Mouse (Mus musculus) E14TG2a.4 (cell line): ENCODE results near the gene Tnk2.

Experiments used
- H3K27me3 ChIP-seq: 2 replicates; pipeline ENCODE4 v1.6.1; 2014; ENCODE audit warnings: low read length, control low read depth; ENCODE audit not compliant: insufficient read depth
- H3K36me3 ChIP-seq: 2 replicates; pipeline ENCODE4 v1.6.1; 2014; ENCODE audit warnings: low read length, control low read depth; ENCODE audit not compliant: insufficient read depth
- H3K4me1 ChIP-seq: replicated peaks from 2 replicates; pipeline ENCODE4 v1.6.1; 2014; ENCODE audit warnings: low read depth, low read length, control low read depth
- H3K4me3 ChIP-seq: replicated peaks from 2 replicates; pipeline ENCODE4 v1.5.1; 2014; ENCODE audit warnings: mild to moderate bottlenecking, low read length
- H3K9me3 ChIP-seq: 2 replicates; pipeline ENCODE4 v1.6.1; 2014; ENCODE audit warnings: low read length, control low read depth
- CTCF ChIP-seq: conservative IDR thresholded peaks from 2 replicates; pipeline ENCODE4 v1.5.1; 2014; ENCODE audit warnings: low read length
- NANOG ChIP-seq: IDR thresholded peaks from 2 replicates; pipeline ENCODE4 v1.6.1; 2014; ENCODE audit warnings: borderline replicate concordance, low read length, mixed read lengths
- POU5F1 ChIP-seq: IDR thresholded peaks from 2 replicates; pipeline ENCODE4 v1.6.1; 2014; ENCODE audit warnings: low read length, borderline replicate concordance

The Tnk2 gene

DNA sequence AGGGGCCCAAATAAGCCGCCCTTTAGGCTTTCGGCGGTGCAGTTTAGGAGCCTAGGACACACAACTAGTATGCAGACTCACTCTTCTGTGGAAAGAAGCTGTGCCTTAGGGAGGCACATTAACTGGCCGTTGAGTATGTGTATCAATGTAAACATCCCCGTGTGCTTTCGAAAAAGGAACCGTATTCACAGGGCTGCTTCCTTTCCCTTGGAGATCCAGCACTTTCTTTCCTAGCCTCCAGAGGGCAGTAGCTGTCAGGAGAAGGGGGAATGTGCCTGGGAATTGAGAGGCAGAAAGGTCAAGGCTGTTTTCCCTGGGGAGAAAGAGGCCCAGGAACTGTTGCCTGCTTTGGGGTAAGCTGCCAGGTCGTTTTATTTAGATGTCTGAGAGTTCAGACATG lies 15.7 kb downstream of the Tnk2 start:
- Histone ChIP-seq H3K9me3 (no peaks in the 10 kb centered on the region), H3K36me3 (peaks cover 39% of the 10 kb centered on the region), H3K4me1 (peaks cover 98% of the 10 kb centered on the region), H3K4me3 (peak overlapping the region; percentile 70), H3K27me3 (no peaks in the 10 kb centered on the region)
- TF ChIP-seq POU5F1 (no peak), NANOG (no peak), CTCF (peak; percentile 90)

DNA sequence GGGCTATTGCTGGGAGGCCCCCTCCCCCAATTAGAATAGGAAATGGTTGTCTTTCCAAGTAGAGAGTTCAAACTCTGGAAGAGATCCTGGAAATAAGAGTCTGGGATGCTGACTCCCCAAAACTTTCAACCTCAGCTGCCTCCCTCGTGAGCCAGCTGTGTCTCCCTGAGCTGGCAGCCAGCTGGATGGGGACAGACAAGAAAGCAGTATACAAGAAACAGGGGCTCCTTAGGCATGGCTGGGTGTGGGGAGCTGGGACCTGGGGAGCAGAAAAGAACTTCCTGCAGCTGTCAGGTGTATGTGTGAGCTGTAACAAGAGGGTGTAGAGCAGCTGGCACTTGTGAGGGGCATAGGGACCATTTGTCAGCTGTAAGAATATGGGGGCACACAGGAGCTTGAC lies 16.4 kb downstream of the Tnk2 start:
- no peaks in the 10 kb centered on the region for H3K9me3 ChIP-seq
- no peaks in the 10 kb centered on the region for H3K27me3 ChIP-seq
- H3K4me1 ChIP-seq: peaks cover 99% of the 10 kb centered on the region
- no peak for TF ChIP-seq NANOG
- TF ChIP-seq CTCF: no peak
- no peak for TF ChIP-seq POU5F1
- peaks cover 42% of the 10 kb centered on the region for H3K36me3 ChIP-seq
- peak overlapping the region; percentile 26 for H3K4me3 ChIP-seq

DNA sequence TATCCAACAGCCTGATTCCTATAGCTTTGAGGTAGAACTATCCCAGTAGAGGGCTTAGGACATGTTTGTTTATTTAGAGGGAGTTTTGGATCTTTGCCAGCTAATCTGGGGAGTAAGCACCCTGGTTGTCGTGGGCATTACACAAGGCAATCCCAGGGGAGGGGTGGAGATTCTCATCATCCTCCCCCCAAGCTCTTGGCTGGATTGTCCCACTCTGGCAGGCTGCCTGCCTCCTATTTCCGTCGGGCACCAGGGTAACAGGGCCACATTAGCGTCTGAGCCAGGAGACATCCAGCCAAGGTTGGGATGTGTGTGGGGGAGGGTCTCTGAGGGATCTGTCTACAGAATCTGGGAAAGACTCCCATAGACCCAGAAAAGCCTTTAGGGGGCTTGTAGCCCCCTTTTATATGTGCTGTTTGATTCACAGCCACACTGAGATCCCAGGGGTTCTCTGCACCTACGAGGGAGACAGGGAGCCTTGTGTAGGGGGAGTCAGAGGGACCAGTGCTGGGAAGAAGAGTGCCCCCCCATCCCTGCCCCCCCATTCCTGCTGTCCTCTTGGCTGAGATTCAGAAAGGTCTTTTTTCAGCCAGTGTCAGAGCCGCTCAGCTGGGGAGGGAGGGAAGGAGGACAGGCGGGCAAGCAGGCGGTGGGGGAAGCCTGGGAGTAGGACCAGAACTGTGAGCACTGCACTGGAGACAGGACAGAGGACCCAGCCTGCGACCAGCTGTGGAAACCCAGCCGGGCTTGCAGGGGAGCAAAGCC lies 17.1 kb downstream of the Tnk2 start:
- Histone ChIP-seq H3K4me1 (peaks cover 99% of the 10 kb centered on the region), H3K36me3 (peaks cover 49% of the 10 kb centered on the region), H3K9me3 (no peaks in the 10 kb centered on the region), H3K4me3 (peak overlapping the region; percentile 29; the same call in 1 of the 2 replicates), H3K27me3 (no peaks in the 10 kb centered on the region)
- TF ChIP-seq POU5F1: no peak
- no peak for TF ChIP-seq CTCF
- TF ChIP-seq NANOG: no peak

DNA sequence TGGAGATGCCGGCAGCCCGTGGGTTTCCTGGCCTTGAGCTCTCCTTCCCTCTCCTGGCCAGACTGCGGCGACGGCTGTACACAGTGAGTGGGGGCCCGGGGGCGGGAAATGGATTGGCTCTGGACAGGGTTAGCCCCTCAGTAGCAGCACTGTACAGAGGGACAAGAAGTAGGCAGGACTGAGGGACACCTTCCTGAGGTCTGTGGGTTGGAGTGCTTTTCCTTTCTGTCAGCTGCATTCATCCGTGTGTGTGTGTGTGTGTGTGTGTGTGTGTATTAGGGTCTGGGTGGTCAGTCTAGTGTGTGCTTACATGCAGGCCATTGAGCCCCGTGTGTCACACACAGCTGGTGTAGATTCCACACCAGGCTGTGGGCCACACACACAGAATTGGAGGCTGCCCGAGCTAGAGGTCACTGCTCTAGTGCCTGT lies 17.8 kb downstream of the Tnk2 start:
- peaks cover 54% of the 10 kb centered on the region for H3K36me3 ChIP-seq
- H3K27me3 ChIP-seq: no peaks in the 10 kb centered on the region
- H3K4me1 ChIP-seq: peaks cover 99% of the 10 kb centered on the region
- no peak overlapping the region for H3K4me3 ChIP-seq
- TF ChIP-seq POU5F1: no peak
- no peak for TF ChIP-seq NANOG
- TF ChIP-seq CTCF: no peak
- H3K9me3 ChIP-seq: no peaks in the 10 kb centered on the region

DNA sequence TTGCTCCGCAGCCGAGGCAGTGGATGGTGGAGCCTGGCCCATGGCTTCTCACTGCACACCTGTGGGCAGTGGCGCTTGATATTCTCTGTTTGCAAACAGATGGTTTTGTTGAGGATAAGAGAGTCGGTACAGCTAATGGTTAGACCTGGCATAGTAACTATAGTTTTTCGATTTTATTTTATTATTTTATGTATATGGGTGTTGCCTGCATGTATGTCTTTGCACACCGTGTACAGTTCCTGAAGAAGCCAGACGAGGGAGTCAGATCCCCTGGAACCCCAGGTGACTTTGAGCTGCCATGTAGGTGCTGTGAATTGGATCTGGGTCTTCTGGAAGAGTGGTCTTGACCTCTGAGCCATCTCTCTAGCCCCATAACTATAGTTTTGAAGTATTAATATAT lies 18.7 kb downstream of the Tnk2 start:
- Histone ChIP-seq H3K4me3 (no peak overlapping the region), H3K4me1 (peaks cover 99% of the 10 kb centered on the region), H3K9me3 (no peaks in the 10 kb centered on the region), H3K36me3 (peaks cover 58% of the 10 kb centered on the region), H3K27me3 (no peaks in the 10 kb centered on the region)
- TF ChIP-seq CTCF (no peak), POU5F1 (no peak), NANOG (no peak)

DNA sequence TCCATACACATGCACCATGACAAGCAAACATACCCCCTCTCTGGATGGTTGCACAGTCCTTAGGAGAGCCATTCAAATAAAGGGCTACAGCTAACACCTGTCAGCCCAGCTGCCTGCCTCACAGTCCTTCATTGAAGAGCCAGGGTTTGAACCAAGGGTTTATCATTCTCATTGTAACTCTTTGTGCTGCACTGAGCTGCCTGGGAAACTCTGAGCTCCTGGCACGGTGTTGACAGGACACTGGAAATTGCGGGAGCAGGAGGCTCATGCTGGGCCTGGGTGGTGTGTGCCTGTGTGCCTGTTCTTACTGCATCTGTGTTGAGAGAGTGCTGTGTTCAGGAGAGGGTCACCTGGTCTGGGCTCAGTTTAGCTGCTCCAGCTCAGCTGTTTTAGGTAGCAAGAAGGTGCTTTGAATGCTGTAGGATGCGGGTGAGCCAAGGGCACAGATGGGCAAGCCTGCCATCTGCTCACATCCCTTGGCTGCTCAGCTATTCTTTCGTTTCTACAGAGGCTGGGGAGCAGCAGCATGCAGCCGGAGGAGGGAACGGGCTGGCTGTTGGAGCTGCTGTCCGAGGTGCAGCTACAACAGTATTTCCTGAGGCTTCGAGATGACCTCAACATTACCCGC lies 19.7 kb downstream of the Tnk2 start:
- H3K9me3 ChIP-seq: no peaks in the 10 kb centered on the region
- H3K27me3 ChIP-seq: no peaks in the 10 kb centered on the region
- no peak for TF ChIP-seq POU5F1
- peaks cover 67% of the 10 kb centered on the region for H3K36me3 ChIP-seq
- H3K4me1 ChIP-seq: peaks cover 99% of the 10 kb centered on the region
- H3K4me3 ChIP-seq: no peak overlapping the region

DNA sequence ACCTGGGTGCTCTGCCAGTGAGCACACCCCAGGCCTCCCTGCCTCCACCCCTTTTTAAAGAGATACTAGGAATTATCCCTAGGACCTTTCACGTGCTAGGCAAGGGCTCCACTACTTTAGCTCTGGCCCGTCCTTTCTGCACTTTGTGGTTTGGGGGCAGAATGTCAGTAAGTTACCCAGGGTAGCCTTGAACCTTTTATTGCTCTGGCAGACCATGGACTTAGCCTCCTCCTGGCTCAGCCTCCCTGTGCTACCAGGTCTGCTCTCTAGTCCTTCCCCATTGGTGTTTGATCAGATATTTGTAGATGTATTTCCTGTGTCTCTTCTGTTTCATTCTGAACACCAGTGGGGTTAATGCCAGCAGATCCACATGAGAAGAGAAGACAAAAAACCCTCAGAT lies 20.5 kb downstream of the Tnk2 start:
- peaks cover 100% of the 10 kb centered on the region for H3K4me1 ChIP-seq
- H3K36me3 ChIP-seq: peaks cover 76% of the 10 kb centered on the region
- H3K4me3 ChIP-seq: no peak overlapping the region
- no peaks in the 10 kb centered on the region for H3K9me3 ChIP-seq
- TF ChIP-seq CTCF: no peak
- no peak for TF ChIP-seq POU5F1
- TF ChIP-seq NANOG: no peak
- no peaks in the 10 kb centered on the region for H3K27me3 ChIP-seq

DNA sequence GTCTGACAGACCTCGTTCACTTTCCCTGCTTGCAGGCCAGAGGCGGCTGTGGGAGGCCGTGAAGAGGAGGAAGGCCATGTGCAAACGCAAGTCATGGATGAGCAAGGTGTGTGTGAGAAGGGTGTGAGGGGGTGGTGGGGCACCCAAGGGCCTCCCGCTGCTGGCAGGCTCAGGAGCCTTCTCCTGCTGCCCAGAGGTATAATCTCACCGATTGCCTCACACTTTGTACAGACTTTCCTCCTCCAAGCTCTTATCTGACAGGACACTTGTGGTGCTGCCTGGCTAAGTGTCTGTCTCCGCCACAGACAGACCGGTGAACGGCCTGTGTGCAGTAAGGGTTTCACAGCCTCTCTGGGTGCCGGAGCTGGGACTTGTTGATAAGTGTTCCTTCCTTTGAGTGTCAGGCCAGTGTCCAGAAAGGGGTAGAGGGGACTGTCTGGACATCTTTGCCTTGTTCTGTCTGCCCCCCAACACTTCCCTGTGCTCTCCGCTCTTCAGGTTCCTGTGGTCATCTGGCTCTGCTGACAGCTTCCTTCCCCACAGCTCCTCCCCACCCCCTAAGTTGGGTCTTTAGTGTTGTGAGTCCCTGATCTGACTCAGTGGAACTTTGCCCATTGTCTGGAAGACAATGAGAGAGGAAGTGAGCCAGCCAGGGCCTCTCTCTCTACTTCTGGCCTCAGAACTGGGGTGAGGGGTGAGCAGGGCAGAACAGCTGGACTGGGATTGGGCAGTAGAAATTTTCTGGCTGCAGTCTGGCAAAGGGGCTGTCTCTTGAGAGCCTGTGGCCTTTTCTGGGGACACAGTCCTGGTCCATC lies 22.4 kb downstream of the Tnk2 start:
- no peaks in the 10 kb centered on the region for H3K27me3 ChIP-seq
- TF ChIP-seq POU5F1 (no peak), CTCF (no peak), NANOG (no peak)
- H3K36me3 ChIP-seq: peaks cover 86% of the 10 kb centered on the region
- H3K4me1 ChIP-seq: peaks cover 100% of the 10 kb centered on the region
- peak overlapping the region; percentile 54 for H3K4me3 ChIP-seq
- H3K9me3 ChIP-seq: no peaks in the 10 kb centered on the region
